Mouse (Mus musculus) kidney, postnatal 14 days (tissue): ENCODE measurements around the gene Fbxw20.
"Not testable (repeated sequence)": the region's sequence is repeated elsewhere in the genome, so short reads cannot be mapped to it uniquely, and the experiment has no call there.

ENCODE experiments used
- DNase-seq: peaks from one replicate; pipeline ENCODE4 v3.0.0; 2022; ENCODE audit warnings: mixed read lengths

The Fbxw20 gene

GRCm38 (mm10) chr9:109234654-109235053 lies at the start of gene Fbxw20:
Fbxw20 (minus strand) TSS chr9:109234754.
- no peak for DNase-seq

- DNase-seq = no peak
These were observed 28.5 kb upstream of the Fbxw20 start for GRCm38 (mm10) chr9:109263041-109263440.

- no peak for DNase-seq
These were observed 16.1 kb downstream of the Fbxw20 start for GRCm38 (mm10) chr9:109218449-109218848.

GRCm38 (mm10) chr9:109201347-109201746 lies 33.2 kb downstream of the Fbxw20 start:
- not testable (repeated sequence) for DNase-seq

GRCm38 (mm10) chr9:109200349-109200748 lies 34.2 kb downstream of the Fbxw20 start:
- no peak for DNase-seq

GRCm38 (mm10) chr9:109199353-109199752 lies 35.2 kb downstream of the Fbxw20 start:
- DNase-seq = no peak

GRCm38 (mm10) chr9:109195875-109196274 lies 38.7 kb downstream of the Fbxw20 start, which contains the start of gene Fbxw13:
Fbxw13 (minus strand) TSS chr9:109195975.
- not testable (repeated sequence) for DNase-seq

- DNase-seq = no peak
These were observed 57.3 kb downstream of the Fbxw20 start for GRCm38 (mm10) chr9:109177208-109177607.

GRCm38 (mm10) chr9:109176301-109176700 lies 58.3 kb downstream of the Fbxw20 start:
- DNase-seq = no peak
